Mouse (Mus musculus) common myeloid progenitor, adult 5-6 weeks (primary cell): Measurements from ENCODE around the gene Upk3bl. TPM values are rescaled to one million over a fixed set of nuclear protein-coding genes. Genes with fewer than 3 reads are reported as not detected.

Source experiments
- ATAC-seq: replicated peaks from 2 replicates; pipeline ENCODE4 v1.8.0; 2016; ENCODE audit warnings: low read depth, mild to moderate bottlenecking, moderate TSS enrichment, inconsistent platforms; ENCODE audit not compliant: poor library complexity, severe bottlenecking
- total RNA-seq: library from RNA; stranded (forward); fragments of 200-1000, 187-1606 nt; gene quantifications from 2 replicates; pipeline ENCODE4 v1.2.3, GENCODE M21; 2017

The Upk3bl gene
- not detected in 2 replicates for total RNA-seq

- no peak for ATAC-seq
These were observed at the start of gene Upk3bl for GRCm38 (mm10) chr5:136054301-136055077. Upk3bl (plus strand) TSS chr5:136054492.

GRCm38 (mm10) chr5:136004537-136004936, 49.8 kb upstream of the Upk3bl start:
- no peak for ATAC-seq

GRCm38 (mm10) chr5:136007745-136008144, 46.5 kb upstream of the Upk3bl start:
- 0 out of 2 replicates have a peak, but pooled peaks have one; percentile 39 for ATAC-seq

DNA sequence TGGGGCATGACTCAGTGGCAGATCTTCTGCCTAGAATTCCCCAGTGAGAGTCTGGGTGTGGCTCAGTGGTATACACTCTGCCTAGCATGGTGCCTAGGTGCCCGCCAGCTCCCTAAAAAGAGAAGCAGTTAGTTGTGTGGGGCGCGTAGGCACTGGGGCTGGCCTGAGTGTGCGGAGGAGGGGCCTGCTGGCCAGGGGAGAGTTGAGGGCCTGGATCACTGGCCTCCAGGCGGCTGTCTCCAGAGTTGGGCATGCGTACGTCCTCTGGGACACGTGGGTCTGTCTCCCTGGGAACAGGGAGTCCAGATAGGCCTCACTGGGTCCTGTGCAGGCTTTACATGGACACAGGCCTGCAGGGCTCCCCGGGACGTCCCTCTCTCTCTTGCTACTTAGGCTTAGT, 39.4 kb upstream of the Upk3bl start:
- no peak for ATAC-seq

DNA sequence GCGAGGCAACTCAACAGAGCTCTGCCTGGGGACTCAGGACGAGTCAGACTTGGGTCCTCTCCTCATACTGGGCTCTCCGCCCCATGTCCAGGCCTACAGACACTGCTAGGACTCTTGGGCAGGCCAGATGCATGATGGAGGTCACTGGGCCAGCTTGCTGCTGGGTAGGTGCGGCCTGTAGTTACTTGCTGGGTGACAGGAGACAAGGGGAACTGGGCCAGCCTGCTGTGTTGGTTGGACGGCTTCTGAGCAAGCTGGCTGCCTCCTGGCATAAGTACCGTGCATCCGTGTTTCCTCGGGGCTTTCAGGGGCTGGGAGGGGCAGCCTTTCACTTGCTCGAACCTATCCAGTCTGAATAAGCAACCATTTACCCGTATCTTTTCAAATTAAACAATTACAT, 38.7 kb upstream of the Upk3bl start:
- no peak for ATAC-seq

DNA sequence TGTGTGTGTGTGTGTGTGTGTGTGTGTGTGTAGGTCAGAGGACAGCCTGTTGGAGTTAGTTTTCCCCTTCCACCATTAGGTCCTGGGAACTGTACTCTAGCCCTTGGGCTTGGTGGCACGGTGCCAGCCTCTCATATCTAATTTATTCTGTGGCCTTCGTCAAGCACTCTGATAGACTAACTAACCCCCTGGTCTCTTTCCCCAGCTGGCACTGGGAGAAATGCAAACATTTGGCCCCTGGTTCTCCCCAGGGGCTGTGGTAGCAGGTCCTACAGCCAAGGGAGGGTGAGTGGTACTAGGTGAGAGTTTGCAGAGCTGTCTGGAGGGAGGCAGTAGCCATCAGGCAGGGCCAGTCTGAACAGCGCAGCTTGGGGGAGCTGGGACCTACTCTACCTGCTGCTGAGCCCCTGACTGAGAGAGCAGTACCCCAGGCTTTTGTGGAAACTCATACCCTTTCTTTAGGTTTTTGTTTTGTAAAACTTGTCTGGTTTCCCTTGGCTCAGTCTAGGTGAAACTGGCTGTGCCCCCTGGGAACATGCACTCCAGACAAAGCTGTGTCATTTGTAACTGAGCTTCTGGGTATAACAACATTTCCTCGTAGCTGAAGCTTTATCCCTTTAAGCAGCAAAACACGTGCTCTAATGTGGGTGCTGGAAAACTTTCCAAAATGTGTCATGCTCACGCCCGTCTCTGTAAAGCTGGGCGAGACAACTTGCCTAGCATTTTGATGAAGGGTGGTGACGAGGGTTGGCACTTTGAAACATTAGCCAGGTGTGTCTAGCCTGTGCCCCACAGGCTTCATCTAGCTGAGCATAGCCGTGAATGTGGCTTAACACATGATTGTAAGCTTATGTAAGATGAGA, 38.0 kb upstream of the Upk3bl start:
- ATAC-seq: no peak

GRCm38 (mm10) chr5:136017262-136017661, 37.0 kb upstream of the Upk3bl start:
- no peak for ATAC-seq

DNA sequence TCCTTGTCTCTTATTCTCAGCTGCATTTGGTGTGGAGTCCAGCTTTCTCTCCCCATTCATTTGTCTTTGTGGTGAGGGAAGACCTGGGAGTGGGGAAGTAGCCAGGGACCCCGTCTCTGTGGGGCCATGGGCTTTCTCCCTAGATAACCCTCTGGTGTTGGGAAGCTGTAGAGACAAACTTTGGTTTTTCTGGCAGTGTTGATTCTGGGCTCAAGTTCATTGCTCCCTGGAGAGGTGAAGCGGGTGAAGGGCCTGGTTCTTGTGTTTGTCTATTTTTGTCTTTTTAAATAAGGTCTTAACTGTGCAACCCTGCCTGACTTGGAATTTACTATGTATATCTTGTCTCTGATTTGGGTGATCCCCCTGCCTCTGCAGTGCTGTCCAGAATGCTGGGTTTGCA, 35.6 kb upstream of the Upk3bl start:
- no peak for ATAC-seq

- peak; percentile 42; the same call in 1 of the 2 replicates for ATAC-seq
These were observed 34.4 kb upstream of the Upk3bl start for GRCm38 (mm10) chr5:136019907-136020306.

GRCm38 (mm10) chr5:136025712-136026111, 28.6 kb upstream of the Upk3bl start:
- no peak for ATAC-seq

DNA sequence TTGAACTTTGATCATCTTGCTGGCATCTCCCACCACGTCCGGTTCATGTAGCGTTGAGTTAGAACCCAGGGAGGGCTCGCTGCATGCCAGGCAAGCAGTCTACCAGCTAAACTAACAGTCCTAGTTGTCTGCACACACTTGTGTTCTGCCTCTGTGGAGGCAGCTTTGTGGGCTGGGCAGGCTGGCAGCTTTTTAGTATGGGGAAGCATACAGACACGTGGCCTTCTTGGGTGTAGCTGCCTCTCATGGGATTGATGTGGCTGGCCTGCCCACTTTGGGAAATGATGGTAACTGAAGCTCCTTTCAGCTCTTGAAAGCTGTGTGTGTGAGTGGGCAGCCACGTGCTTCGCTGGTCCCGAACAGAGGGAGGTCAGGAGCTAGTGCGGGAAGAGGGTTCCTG, 27.4 kb upstream of the Upk3bl start:
- no peak for ATAC-seq

GRCm38 (mm10) chr5:136027612-136028311, 26.5 kb upstream of the Upk3bl start:
- no peak for ATAC-seq

DNA sequence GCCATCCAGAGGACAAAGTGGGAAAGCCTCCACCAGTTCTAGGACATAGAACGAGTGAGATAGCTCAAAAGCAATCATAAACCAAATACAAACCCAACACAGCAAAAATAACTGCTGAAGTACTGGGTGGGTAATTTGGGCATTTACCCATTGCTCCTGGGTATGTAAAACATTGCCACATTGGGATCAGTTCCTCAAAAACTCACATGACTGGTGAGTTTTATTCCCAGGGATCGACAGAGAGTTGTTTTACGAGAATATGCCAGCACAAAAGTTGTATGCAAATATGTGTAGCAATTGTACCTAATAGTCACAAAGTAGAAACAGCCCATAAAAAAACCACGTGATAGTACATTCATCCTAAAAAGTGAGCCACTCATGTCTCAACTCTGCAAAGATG, 19.4 kb upstream of the Upk3bl start:
- no peak for ATAC-seq

DNA sequence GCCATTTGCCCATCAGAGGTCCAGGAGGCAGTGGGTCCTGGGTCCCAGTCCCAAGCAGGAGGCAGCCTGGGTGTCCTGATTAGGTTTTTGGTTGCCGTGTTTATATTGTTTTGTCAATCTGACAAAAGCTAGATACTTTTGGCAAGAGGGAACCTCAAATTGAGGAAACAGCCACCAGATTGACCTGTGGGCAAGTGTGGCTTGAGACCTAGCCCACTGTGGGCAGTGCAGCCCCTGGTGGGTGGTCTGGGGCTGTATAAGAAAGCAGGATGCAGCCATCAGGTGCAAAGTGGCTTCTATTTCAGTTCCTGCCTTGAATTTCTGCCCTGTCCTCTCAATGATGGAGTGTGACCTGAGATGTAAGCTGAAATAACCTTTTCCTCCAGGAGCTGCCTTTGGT, 19.0 kb upstream of the Upk3bl start:
- ATAC-seq: no peak

DNA sequence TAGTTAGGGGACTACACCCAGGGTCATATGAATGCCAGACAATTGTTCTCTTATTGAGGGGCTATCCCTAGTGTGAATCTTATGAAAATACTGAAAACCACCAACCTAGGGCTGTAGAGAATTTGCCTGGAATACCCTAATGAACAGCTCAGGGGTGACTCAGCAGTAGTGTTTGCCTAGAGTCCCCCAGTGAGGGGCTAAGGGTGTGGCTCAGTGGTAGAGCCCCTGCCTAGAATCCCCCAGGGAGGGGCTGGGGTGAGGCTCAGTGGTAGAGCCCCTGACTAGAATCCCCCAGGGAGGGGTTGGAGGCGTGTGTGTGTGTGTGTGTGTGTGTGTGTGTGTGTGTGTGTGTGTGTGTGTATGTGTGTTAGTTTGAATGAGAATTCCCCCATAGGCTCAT, 17.6 kb upstream of the Upk3bl start:
- ATAC-seq: no peak

DNA sequence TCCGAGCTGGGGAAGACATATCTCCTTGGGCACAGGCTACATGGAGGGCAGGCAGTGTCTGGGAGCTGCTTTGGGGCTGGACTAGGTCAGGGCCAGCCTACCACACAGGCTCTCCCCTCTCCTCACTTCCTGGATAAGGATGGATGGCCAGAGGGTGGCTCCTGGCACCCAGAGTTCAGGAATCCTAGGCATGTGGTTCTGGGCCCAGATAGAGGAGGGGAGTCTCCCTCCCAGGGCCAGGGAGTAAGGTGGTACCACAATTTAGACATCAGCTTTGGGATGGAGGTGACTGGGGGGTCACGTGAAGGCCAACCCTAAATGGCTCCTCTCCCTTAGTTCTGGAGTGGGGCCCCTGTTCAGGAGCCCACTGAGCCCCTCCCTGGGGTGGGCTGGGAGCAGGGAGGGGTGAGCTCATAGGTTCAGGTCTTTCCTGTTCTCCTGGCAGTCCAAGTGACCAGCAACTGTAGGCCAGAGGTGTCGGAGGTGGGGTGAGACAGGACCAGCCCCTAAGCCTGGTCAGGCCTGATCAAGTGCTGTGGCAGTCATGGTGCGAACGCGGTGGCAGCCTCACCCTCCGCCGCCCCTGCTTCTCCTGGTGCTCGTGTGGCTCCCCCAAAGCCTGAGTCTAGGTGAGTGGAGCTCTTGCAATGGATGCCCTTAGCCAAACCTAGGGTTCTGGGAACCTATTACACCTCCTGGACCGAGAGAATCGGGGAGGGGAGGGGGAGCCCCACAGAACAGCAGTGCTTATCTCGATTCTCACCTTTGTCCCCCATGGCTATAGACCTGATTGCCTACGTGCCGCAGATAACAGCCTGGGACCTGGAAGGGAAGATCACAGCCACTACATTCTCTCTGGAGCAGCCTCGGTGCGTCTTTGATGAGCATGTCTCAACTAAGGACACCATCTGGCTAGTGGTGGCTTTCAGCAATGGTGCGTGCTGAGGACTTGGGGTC, 15.8 kb upstream of the Upk3bl start, which contains the start of gene Upk3b:
Gene Upk3b (plus strand): TSS at position 239 of the 957 bp plus-strand sequence.
- ATAC-seq: no peak

DNA sequence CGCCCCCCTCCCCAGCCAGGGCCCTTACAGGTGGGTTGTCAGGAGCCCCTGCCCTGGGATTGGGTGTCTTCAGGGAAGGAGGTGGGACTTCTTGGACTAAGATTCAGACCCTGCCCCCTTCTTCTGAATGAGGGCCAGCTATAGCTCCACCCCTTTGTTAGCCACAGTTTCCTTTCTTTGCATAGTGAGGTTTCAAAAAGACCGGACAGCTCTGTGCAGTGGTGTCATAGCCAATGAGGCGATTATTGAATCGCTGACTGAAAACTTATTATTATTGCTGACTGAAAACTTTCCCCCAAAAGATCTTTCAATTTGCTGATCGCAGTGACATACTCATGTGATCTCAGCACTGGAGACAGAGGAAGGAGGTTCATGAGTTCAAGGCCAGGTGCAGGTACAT, 14.1 kb upstream of the Upk3bl start:
- peak; percentile 88 for ATAC-seq

- no peak for ATAC-seq
These were observed 13.0 kb upstream of the Upk3bl start for GRCm38 (mm10) chr5:136041260-136041659.

DNA sequence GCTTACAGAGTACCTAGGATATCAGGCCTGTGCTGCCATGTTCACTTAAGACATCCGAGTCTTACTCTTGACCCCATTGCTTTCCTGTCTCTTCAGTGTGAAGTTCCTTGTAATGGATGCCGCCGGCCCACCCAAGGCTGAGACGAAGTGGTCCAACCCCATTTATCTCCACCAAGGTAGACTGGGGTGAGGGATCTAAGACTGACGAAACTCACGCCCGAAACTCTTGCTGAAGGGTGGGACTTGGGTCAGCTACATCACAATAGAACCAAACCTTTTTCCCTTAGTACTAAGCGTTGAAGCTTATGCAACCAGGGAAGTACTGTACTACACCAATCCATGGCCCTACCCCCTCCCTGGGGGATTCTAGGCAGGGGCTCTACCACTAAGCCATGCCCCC, 12.6 kb upstream of the Upk3bl start:
- no peak for ATAC-seq
